9 mouse cellular contexts compared by ENCODE assay signal in the genomic region with DNA sequence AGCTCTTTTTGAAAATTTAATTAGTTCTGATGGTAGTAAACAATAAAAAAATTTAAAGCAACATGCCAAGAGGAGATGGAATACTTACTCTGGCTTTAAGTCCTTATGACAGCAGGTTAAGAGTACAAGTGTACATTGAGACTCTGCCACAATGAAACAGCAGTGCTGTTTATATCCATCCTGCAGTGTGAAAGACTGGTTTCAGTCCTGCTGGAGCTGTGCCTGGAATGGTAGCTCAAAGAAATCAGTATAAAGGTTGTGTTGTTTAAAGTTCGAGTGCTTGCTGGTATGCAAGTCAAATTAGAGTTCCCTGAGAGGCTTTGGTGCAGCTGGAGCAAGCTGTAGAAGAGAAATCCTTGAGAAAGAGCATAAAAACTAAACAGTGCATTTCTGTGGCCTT.
DNase-seq lines count a peak whose midpoint lies in the region; ATAC-seq and TF ChIP-seq lines count a peak whose summit lies in the region.
"Had no signal": no experiment of that assay in that cellular context is flagged by ENCODE, and none has a peak within 500 bp of the region (broad histone marks: within the 10 kb centered on the region; RNA-seq: fewer than 3 reads in every experiment).

No protein-coding gene starts in this region.

- no peak overlapping the region for H3K4me3 ChIP-seq in forebrain, embryonic 12.5 days (replicated peaks)
- H3K4me3 ChIP-seq in forebrain, embryonic 10.5 days = no peak overlapping the region
- no peak overlapping the region for H3K4me3 ChIP-seq in cerebellum, adult 2 months (replicated peaks; ENCODE audit: insufficient read depth, low read depth, low read length)
- H3K4me3 ChIP-seq: left cerebral cortex, adult 2 months had no signal

- no peak for TF ChIP-seq POLR2A in cerebellum, adult 2 months (IDR thresholded peaks at IDR 0.05; ENCODE audit: borderline replicate concordance, insufficient read depth, low read length)

- intact Hi-C loops in left cerebral cortex, postnatal 25 days (cut with DNase I) = no loop called here

- WGBS in forebrain, embryonic 12.5 days = 17% methylated on average over 1 of the region's 1 CpGs
- WGBS in forebrain, embryonic 10.5 days = 41% methylated on average over 1 of the region's 1 CpGs
- 24% methylated on average over 1 of the region's 1 CpGs for WGBS in cerebellum, adult 2 months

- no peaks in the 10 kb centered on the region for H3K4me1 ChIP-seq in forebrain, embryonic 12.5 days
- H3K4me1 ChIP-seq in forebrain, embryonic 10.5 days = no peaks in the 10 kb centered on the region
- no peaks in the 10 kb centered on the region for H3K4me1 ChIP-seq in cerebellum, adult 2 months (ENCODE audit: control insufficient read depth, insufficient read depth, low read length)

- no peaks in the 10 kb centered on the region for H3K27me3 ChIP-seq in forebrain, embryonic 12.5 days
- no peaks in the 10 kb centered on the region for H3K27me3 ChIP-seq in forebrain, embryonic 10.5 days (ENCODE audit: poor library complexity, severe bottlenecking)
- no peaks in the 10 kb centered on the region for H3K27me3 ChIP-seq in cerebellum, adult 2 months (ENCODE audit: control insufficient read depth, insufficient read depth, low read length)

- TF ChIP-seq CTCF in cerebellum, adult 2 months (IDR thresholded peaks at IDR 0.05; ENCODE audit: borderline replicate concordance, insufficient read depth, low read depth, low read length) = no peak

- DNase-seq in forebrain, embryonic 10.5 days (ENCODE audit: extremely low spot score, low spot score) = no peak
- peak; percentile 37 for DNase-seq in adrenal gland, postnatal 10 days
- DNase-seq in frontal cortex, postnatal 36 days (ENCODE audit: low spot score in 2 of 2) = peak; percentile 3 to 27
- DNase-seq in left cerebral cortex, postnatal 25 days (ENCODE audit: low spot score in 2 of 2) = peak; percentile 30 to 49
- no peak for DNase-seq in cerebellum, adult 2 months
- DNase-seq in gastrocnemius, postnatal 25 days = no peak

- H3K27ac ChIP-seq in forebrain, embryonic 12.5 days = no peak overlapping the region
- no peak overlapping the region for H3K27ac ChIP-seq in forebrain, embryonic 10.5 days
- H3K27ac ChIP-seq in cerebellum, adult 2 months (ENCODE audit: insufficient read depth, low read length) = no peak overlapping the region
- H3K27ac ChIP-seq: left cerebral cortex, adult 2 months had no signal

- no peak overlapping the region for H3K4me2 ChIP-seq in forebrain, embryonic 12.5 days

- H3K36me3 ChIP-seq in forebrain, embryonic 12.5 days (replicated peaks) = no peaks in the 10 kb centered on the region
- H3K36me3 ChIP-seq in forebrain, embryonic 10.5 days (replicated peaks) = no peaks in the 10 kb centered on the region

- ATAC-seq in forebrain, embryonic 12.5 days (ENCODE audit: low FRiP score) = peak; percentile 61; the same call in 1 of the 2 replicates
- no peak for ATAC-seq in erythroid progenitor cell, adult 5-6 weeks (replicated peaks; ENCODE audit: low FRiP score, poor library complexity, severe bottlenecking)

- H3K9me3 ChIP-seq in forebrain, embryonic 12.5 days = no peaks in the 10 kb centered on the region
- no peaks in the 10 kb centered on the region for H3K9me3 ChIP-seq in forebrain, embryonic 10.5 days

- H3K9ac ChIP-seq in forebrain, embryonic 12.5 days = no peak overlapping the region

Comparison
In these comparisons a context has a peak if more than half of its experiments do, and no peak if none do; other contexts are left out.
1. DNase-seq: peak in adrenal gland, postnatal 10 days (single experiment), frontal cortex, postnatal 36 days (2 of 2) and left cerebral cortex, postnatal 25 days (2 of 2); none in forebrain, embryonic 10.5 days (single experiment), cerebellum, adult 2 months (0 of 2) and gastrocnemius, postnatal 25 days (single experiment).